Mouse (Mus musculus) c-Kit-positive CD71-positive TER-119-negative erythroid progenitor cells, embryonic 14.5 days (primary cell): ENCODE results near the gene Chst2.

Source experiments
- DNase-seq: peaks from one replicate; pipeline ENCODE4 v3.0.0-alpha.2; 2013; ENCODE audit warnings: low read depth

The Chst2 gene

GRCm38 (mm10) chr9:95406571-95407561 is at the start of gene Chst2:
Gene Chst2 (minus strand): TSS chr9:95406722.
- no peak for DNase-seq

DNA sequence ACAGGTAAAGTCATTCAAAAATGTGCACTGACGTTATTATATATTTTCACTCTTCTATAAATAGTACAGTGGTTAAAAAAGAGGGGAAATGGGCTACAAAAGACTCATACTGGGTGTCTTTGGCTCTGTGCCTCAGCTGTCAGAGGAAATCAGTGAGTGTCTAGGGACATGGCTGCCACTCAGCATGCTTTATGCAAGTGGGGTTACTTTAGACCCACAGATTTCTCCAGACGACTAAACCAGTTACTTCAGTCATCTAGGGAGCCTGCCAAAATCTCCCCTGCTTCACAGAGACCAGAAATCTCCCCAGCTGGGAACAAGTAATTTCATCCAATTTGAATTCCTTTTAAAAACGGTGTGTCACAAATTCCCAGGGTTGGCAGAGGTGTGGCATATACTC is 45.4 kb upstream of the Chst2 start:
- DNase-seq, result no peak

DNA sequence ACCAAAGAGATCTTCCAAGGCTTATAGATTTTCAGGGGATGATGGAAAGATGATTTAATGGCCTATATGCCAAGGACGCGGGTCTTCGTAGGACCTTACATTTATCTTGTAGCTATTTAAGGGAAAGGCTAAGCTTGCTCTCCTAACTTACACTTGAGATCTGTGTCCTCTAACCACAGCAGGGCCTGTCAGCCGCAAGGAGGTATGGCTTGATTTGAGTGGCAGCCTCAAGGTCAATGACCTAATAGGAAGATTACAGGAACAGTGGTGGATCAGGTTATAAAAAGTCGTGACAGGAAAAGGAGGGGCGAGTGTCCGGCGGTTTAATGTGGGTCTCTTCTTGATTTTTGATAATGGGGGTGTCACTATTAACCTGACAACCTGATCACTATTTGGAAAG is 44.1 kb upstream of the Chst2 start:
- no peak for DNase-seq

GRCm38 (mm10) chr9:95442321-95442731 is 35.8 kb upstream of the Chst2 start:
- no peak for DNase-seq

DNA sequence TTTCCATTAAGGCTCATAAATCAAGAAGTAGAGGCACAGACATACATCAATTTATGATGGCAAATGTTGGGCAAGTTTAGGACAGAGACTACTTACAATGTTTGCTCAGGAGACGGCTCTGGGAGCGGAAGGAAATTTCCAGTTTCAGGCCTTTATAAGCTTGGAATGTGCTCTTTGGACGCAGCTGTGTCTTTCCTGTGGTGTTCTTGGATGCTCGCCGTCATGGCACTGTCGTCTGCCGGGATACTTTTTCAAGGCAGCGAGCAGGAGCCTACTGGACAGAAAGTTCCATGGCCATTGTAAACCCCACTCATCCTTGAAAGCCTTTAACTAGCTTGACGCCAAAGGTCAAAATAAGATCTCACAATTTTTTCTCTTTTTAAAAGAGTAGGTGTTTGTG is 31.4 kb upstream of the Chst2 start:
- DNase-seq, result no peak

DNA sequence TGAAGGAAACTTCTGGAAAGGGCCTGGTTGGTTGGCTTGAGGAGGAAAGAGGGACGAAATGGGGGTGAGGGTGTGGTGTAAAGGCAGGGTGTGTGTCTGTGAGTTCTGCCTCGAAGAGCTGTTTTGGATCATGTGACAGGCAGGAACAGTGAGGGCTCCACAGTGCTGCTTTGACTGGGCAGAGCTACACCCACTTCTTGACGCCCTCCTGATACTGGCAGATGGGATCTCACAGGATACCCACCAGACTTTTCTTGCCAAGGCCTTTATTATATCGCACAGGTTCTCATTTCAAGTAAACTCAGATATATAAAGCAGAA is 29.7 kb upstream of the Chst2 start:
- DNase-seq, result no peak

DNA sequence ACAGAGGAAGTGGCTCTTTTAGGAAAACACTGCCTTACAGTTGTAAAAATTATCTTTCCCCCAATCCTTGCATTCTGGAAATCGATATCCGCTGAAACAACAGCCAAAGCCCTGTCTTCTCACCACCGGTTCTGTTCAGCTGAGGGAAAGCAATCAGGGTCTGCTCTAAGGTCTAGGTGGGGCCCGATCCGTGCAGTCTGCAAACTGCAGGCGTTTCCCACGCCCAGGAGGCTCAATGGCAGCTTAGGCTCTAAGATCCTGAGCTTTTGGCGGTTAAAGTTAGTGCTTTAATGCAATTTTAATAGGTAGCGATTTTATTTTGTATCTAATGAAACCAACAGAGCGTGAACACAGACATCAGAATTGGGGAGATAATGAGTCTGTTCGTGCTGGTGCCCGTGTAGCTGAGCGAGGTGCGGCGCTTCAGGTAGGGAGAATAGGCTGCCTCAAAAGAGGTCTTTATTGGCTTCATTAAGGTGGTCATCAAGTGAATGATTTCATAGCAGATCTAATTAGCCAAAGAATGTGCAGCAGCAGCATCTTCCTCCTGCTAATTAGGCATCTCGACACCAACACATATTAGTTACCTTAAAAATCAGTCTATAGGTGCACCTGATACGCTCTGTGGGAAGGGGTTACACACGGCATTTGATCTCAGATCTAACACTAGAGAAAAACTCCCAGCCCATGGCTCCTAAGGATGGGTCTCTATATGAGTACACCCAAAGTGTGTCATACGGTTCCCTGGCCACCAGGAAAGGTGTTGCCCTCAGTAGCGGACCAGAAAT is 29.2 kb upstream of the Chst2 start:
- DNase-seq, result no peak

DNA sequence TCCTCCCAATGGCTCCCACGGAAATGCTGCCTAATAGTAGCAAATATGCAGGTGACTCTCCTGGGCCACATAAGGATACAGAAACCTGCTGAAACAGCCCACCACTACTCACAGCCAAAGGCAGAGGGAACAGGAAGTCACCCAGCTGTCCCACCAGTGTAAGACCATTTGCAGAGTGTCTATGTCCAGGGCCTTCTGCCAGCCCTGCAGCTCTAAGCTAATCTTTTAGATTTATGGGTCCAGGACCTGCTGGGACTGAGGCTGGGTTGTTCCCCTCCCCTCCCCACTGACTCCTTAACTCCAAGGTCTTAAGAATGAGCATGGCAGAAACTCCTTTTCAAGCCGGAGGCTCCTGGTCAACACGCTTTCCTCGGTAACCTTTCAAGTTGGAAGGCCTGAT is 21.8 kb upstream of the Chst2 start:
- DNase-seq, result no peak

DNA sequence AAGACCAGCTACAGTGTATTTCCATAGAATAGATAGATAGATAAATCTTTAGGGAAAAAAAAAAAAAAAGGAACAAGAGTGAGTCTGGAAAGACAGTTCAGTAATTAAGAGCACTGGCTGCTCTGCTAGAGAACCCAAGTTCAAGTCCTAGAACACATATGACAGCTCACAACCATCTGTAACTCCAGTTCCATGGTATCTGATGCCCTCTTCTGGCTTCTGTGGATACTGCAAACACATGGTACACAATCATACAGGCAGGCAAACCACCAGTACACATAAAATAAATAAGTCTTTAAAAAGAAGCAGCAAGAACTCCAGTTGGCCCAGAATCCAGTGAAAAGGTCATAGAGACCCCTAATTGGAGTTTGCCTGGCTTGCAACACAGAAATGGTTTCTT is 7.4 kb upstream of the Chst2 start:
- no peak for DNase-seq

DNA sequence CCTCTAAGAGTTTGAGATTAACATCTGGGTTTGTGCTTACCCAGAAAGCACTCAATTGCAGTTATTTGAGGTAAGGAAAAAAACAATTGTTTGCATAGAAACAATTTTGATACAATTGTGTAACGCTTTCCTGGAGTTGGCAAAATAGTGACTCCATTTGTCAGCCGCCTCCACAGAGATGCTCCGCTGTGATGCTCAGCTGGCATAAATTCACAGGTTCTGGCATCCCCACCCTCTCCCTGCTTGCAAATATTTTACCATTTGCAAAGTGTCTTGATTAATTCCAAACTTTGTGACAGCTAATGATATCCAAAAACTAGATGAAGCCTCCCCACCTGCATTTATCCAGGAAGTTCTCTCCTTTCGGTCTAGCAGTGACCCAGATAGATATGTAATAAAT is 5.5 kb upstream of the Chst2 start:
- DNase-seq, result no peak

DNA sequence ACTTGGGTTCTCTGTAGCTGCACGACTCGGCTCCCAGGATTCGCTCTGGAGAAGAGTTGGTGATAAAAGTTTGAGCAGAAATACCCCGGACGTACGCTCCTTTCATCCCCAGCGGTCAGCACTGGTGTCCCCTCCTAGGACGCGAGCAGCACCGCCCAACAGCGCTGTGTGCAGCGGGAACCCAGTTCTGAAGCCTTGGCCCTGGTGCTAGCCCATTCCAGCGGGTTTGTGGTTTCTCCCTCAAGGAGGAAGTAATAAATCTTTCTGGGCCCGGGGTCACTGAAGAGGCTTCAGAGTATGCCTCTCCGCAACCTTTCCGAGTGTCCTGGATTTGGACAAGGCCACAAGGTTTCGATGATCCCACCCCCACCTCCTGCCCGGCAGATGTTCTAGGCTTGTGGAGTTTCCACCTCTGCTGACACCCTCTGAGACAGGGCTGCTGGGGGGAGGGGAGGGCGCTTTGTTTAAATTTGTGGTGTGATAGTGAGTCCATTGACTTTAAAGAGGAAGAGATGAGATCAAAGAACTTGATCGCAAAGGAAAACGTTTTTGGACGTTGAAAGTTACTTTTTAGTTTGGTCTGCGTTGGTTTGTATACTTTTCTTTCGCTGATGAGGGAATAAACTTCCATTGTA is 1.2 kb upstream of the Chst2 start:
- DNase-seq, result no peak

DNA sequence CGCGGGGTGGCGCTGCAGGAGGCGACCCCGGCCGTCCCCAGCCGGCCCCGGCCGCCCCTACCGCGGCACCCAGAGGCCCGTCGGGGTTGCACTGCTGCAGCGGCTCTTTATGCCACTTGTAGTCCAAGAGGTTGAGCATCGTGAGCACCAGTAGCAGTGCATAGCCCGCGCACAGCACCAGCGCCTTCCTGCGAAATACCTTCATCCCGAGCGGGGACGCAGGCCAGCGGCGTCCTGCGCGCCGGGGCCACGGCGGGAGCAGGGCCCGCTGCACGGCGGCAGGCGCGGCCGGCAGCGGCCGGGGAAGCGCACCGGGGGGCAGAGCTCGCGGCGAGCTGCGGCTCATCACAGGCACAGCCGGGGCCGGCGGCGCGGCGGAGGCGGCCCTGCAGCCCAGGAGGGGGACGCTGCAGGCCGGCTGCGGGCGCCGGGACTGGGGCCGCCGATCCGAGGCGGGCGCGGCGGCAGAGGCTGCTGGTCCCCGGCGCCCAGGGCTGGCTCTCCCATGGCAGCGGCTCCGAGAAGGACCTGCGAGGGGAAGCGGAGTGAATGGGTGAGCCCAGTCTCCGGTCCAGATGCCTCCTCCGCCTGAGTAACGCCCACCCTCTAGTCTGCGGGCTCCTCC is 464 bp downstream of the Chst2 start:
- DNase-seq, result no peak

DNA sequence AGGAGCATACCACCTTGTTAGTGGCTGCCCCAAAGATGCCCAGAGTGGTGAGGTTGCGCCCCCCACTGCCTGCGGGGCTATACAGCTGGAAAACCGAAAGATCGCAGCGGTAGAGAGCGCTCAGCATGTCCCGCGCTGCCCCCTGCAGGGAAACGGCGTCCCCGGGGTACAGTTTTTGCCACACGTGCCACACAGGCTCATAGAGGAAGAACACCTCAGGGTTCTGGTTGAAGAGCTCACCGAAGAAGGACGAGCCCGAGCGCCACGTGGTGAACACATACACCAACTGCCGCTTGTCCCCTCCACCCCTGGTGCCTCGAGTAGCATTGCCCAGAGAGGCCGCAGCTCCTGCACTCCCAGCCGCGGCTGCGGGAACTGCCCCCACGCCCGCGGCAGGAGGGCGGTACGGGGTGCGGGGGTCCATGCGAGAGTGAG is 994 bp downstream of the Chst2 start:
- DNase-seq, result no peak

DNA sequence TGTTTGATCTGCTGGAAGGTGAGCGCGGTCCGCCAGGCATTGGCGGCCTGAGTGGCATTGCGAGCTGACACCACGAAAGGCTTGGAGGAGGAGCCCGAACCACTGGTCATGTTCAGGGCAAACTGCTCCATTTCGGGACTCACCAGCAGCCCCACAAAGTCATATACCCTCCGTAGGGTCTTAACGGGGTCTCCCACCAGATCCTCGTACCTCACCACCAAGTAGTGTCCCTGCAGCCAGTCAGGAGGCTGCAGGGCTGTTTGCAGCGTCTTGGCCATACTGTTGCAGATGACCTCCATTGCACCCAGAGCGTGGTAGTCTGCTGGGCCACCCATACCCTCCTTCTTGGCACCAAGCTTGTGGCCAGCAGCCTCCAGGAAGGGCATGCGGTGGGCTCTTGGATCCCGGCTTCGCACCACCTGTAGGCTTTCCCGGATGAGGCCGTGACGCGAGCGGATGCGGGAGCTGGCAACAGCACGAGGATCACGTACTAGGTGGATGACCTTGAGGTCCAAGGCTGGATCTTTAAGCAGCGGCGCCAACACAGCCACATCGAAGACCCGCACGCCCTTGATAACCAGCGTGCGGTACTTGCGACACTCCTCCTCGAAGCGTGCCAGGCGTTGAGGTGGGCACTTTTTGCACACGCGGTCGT is 1.6 kb downstream of the Chst2 start:
- DNase-seq, result no peak

GRCm38 (mm10) chr9:95401686-95402085 is 4.8 kb downstream of the Chst2 start:
- DNase-seq, result no peak

DNA sequence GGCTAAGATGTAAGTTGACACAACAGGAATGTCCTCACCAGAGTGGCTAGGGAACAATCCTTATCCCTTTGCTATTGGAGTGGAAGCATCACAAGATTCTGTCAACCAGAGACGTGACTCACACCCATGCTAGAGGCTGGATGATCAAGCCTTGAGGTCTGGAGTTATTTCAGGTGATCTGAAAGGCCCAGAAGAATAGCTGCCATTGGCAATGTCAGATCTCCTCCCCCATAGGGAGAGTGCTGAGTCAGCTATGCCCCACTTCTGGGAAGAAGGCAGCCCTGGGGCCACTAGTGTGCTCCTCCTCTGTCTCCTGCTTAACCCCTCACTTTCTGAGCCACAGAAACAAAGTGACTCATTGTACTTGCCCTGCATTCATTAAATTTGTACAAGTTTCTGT is 14.5 kb downstream of the Chst2 start:
- DNase-seq, result no peak

DNA sequence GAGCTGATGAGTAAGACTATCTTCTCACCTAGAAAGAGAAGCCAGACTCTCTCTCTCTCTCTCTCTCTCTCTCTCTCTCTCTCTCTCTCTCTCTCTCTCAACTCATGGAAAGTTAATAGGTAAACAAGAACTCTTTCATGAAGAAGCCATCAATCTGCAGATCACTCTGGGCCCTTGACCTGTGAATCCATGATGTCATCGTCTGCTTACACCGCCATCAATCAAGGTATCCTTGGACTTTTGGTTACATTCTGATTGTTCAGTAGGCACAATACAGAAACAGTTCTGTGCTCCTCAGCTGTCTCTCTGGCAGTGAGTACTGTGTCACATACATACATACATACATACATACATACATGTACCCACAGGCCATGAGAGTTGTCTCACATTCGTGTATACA is 16.6 kb downstream of the Chst2 start:
- no peak for DNase-seq

GRCm38 (mm10) chr9:95387881-95388380 is 18.6 kb downstream of the Chst2 start:
- no peak for DNase-seq

GRCm38 (mm10) chr9:95375966-95376365 is 30.6 kb downstream of the Chst2 start:
- DNase-seq, result no peak

DNA sequence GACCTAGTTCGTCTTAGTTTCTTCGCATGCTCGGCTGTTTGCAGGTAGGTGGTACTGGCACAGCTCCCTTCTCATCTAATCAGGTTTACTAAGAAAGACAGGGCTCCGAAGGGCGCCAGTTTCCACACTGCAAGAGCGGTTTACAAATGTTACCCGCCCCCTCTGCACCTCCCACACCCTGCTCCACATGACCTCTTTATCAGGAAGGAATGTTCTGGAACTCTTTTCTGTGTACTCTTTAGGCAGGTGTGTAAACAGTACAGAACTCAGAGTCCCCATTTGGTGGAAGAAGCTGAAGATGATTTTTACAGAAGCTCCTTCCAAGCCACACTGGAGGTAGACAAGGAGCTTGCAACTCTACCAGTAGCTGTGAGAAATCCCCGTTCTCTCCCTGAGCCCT is 31.2 kb downstream of the Chst2 start:
- no peak for DNase-seq

- no peak for DNase-seq
These were observed 32.8 kb downstream of the Chst2 start for GRCm38 (mm10) chr9:95373741-95374140.

- DNase-seq, result no peak
These were observed 40.6 kb downstream of the Chst2 start for GRCm38 (mm10) chr9:95365882-95366281.
